Mouse (Mus musculus) lung, postnatal 14 days (tissue): ENCODE measurements around the gene Rmi1.
"Not testable (repeated sequence)": the region's sequence is repeated elsewhere in the genome, so short reads cannot be mapped to it uniquely, and the experiment has no call there.

Source experiments
- DNase-seq: peaks from one replicate; pipeline ENCODE4 v3.0.0; 2021

The Rmi1 gene

DNA sequence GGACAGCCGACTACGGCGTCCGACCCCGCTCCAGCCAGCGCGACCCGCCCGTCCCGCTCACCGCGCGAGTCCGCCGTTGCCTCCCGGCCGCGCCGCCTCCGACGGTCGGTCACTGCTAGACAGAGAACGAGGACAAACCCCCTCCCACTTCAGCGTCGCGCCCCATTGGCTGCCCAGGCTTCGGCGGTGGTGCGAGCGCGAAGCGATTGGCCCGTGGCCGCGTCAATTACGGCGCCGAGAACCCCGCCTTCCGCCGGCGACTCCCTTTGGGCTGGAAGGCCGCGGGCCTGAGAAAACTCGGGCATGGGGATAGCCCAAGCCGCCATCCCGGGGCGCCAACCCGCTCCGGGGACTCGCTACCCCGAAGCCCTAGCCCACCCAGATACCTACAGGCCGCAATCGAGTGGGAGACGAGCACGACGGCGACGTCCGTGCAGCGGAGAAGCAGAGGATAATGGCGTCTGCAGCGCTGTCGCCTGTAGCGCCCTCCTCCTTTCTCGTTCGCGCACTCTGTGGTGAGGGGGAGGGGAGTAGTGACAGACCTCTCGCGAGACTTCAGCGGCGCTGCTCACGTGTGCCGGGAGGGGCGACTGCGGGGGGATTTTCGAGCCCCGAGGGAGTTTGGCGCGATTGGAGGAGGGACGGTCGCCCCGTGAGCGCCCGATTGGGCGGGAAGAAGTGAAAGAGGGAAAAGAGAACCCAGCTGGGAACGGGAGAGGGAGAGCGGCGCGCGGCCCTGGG is at the start of gene Rmi1:
TSS of gene Rmi1 (plus strand) at position 246 of the 741 bp plus-strand sequence.
- DNase-seq = peak; percentile 99

DNA sequence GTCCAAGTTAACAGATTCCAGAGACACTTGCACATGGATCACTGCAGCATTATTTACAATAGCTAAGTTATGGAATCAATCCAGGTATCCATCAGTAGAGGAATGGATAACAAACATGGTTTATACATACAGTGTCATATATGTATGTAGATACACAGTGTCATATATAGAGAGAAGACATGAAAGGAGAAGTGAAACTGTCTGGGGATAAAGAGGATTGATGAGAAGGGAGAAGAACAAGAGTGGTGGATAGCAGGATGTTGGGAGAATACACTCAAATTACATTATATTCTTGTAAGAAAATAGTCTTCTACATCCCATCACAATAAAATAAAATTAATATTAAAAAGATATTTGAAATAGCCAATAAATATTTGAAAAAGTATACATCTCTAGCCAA is 49.1 kb upstream of the Rmi1 start:
- no peak for DNase-seq

DNA sequence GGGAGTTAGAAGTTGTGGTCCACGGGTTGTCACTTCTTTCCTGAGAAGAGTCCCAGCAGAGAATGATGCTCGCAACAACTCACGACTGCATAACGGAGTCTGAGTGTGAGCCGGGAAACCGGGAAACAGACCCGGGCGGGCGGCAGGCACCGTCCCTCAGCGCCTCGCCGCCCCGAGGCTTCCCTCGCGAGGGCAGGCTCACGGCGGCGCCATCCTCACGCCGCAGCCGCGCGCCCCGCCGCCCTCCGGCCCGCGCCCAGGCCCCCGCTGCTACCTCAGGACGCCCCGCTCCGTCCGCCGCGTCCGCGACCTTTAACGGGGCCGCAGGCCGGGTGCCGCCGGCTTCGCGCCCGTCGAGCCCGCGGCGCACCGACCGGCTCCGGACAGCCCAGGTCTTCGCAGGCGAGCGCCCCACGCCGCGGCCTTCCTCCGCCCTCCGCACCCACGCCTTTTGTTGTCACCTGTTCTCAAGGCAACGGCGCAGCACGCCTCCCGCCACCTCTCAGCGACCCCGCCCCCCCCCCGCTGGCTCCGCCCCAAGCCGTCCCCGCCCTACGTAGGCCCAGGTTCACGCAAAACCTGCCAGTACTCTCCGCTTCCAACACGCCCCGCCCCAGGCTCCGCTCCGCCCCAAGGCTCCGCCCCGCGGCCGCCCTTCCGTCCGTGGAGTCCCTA is 43.3 kb upstream of the Rmi1 start, which contains the start of gene Kif27:
TSS of gene Kif27 (minus strand) at position 494 of the 675 bp plus-strand sequence.
- DNase-seq = peak; percentile 85

DNA sequence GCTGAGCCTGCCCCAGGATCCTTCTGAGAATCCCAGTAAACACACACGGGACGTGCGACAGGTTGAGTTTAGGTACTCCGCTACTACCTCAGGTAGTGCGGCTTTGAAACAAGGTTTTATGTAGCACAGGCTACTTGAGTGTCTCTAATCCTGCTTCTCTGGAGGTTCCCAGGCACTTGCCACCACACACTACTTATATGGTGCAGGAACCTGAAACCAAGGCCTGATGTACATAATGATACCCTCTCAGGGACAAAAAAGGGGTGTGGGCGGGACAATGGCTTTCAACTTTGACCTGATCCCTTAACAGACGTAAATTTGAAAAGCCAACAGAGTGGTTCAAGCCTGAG is 42.8 kb upstream of the Rmi1 start:
- DNase-seq = peak; percentile 8

DNA sequence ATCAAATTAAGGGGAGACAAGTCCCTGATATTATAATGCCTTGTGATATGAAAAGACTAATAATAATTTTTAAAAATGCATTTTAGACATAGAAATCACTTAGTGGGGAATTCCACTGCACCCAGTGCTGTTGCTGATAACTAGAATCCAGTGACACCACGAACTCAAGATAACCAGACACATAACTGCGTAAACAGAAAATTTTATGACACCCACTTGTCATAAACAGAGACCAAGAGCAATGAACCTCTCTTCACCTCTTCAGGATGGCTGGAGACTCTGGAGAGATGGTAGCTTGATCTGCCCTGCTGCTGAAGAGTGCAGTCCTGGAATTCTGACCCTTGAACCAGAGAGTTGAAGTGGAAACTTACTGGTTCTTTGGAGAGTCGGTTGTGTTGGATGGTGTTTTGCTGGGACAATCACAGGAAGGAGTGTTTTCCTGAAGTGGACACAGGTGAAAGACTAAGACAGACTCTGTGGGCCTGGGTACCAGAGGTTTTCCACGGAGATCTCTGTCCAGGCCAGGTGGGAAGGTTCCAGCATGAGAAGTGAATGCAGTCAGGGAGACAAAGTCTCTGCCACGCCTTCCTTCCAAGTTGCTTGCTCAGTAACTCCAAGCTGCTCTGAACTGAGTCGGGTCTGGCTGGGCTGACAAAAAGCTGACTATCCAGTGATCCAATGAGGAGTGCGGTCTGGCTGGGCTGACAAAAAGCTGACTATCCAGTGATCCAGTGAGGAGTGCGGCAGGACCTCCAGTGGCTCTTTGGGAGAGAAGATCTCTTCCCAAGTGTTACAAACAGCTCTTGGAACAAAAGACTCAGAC is 37.5 kb upstream of the Rmi1 start:
- DNase-seq = no peak

DNA sequence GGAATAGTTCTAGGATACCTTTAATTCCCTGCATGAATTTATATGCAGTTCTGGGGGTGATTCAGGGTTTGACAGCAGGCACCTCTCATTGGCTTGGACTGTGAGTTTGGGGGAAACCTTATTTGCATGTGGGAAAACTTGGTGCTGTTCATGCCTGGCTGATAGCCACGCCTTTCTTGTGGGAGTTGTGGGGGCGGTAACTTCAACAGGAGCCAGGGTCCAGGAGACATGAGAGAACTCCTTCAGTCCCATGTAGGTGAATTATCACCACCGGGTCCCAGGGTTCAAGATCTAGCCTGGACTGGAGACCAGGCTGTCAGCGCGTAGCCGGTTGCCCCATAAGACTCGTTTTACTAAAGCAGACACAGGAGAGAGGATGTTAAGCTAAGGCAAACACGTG is 36.9 kb upstream of the Rmi1 start:
- DNase-seq = not testable (repeated sequence)

DNA sequence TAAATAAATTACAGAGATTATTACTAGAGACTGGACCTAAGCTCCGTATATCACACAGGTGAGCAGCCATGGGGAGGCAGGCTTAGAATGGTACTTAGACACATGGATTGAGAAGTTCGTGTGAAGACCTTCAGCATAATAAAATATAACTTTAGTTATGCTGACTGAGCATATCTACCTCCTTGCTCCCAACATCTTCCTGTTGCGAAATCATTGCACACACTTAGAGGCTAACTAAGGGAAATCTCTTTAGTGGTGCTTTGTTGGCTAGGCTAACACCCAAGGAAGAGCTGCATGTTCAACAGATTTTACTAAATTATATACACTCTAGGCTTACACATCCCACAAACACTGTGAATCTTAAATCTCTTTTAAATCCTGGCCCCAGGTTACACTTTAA is 35.7 kb upstream of the Rmi1 start:
- DNase-seq = no peak

DNA sequence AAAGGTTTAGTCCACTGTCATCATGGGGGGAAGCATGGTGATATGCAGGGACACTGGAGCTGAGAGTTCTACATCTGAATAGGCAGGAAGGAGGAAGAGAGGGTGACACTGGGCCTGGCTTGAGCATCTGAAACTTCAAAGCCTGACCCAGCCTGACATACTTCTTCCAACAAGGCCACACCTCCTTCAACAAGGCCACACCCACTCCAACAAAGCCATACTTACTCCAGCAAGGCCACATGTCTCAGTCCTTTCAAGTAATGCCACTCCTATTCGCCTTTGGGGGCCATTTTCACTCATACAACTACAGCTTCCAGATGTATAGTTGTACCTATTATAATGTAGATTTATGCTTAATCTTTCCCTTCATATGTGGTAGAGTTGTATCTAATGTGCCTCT is 34.4 kb upstream of the Rmi1 start:
- no peak for DNase-seq

DNA sequence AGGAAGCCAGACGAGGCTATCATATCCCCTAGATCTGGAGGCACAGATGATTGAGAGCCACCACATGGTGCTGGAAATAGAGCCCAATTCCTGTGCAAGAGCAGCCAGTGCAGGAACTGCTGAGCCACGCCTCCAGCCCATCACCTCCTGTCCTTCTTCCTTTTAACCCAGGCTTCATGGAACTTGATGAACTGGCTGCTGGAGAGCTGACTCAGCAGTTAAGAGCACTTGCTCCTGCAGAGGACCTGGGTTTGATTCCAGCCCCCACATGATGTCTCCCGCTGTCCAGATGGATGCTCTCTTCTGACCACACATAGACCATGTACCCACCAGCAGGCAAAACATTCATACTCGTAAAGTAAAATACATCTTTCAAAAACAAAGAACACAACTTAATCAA is 33.2 kb upstream of the Rmi1 start:
- DNase-seq = no peak

DNA sequence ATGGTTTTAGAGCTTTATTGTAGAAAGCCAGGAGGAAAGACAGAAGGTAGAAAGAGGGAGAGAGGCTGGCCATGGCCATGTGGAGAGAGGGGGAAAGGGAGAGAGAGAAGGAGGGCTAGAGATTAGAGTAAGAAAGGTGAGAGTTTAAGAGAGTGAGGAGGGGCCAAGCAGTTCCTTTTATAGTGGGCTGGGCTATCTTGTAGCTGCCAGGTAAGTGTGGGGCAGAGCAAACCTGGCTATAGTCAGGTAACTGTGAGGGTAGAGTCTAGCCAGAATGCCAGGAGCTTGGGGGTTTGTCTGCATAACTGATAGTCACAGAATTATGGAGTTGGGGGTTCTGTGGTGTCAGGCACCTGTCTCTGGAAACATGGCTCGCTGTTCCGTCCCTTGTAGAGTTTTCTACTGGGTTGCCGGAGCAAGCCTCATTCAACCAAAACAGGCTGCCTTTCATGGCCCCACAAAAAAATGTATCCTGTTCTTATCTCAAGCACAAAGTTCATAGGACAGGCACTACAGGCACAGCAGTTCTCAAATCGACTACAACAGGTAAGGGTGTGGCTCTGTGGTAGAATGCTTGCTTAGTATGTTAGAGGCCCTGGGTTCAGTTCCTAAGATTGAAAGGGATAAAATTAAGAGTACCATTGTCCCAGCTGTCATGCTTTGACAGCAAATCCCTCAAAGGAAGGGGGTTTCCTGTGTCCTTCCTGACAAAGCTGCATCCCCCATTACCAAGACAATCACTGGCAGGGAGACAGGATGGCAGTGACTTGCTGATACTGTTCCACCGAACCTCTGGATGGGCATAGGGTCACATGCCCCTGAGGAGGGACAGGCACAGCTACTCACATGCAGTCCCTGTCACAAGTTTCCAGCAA is 29.5 kb upstream of the Rmi1 start:
- DNase-seq = peak; percentile 12

DNA sequence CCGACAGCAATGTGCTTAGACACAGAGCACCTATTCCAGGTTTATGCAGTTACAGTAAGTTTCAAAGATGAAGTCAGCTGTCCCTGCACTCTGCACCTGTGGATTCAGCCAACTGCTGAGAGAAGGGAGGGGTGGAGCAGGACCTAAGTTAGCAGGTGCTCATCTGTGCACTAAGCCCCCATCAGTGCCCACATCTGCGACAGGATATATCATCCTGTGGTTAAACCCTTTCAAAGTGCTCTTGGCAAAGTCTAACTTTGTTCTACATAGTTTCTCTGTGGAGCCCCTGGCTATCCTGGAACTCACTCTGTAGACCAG is 28.9 kb upstream of the Rmi1 start:
- no peak for DNase-seq

DNA sequence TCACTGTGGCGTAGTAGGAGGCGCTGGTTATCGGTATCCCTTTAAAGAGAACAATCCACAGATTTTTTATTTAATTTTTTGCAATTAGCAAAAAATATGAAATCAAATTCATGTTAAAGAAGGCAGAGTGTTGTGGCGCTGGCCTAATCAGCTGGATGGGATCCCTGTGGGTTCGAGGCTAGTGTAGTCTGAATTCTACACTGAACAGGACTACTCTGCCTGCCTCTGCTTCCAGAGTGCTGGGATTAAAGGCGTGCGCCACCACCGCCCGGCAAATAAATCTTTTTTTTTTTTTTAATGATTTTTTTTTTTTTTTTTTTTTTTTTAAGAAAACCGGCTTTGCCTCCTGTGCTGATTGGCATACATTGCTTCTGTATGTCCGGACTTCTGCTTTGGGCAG is 17.7 kb upstream of the Rmi1 start:
- no peak for DNase-seq

DNA sequence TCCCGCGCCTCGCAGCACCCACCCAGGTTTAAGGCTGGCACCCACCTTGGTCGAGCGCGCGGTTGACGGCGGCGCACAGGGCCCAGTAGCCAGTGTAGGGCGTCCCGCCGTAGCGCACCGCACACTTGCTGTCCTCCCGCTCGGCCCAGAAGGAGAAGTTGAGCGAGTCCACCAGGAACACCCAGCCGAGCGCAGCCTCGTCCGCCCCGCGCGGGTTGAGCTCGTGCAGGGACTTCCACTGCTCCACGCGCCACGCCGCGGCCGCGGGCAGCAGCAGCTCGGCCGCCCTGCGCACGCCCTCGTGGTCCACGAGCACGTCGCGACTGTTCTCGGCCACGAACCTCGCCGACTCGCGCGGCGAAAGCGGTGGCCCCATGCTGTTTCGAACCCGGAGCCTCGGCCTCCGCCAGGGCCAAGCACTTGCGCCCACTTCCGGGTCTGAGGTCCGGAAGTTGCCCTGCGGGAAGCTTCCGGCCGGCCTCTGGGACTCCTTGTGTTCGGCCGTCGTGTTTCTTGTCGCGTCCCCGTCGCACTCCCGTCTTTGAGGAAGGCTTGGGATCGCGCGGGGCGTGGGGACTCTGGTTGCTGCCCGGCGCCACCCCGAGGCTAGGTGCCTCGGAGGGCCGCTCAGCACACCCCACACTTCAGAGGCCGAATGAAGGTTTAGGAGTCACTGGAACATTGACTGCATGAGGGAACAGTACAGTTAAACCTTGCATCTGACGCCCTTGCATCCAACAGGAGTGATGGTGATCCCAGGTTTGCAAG is 17.1 kb upstream of the Rmi1 start, which contains the start of gene 2210016F16Rik:
TSS of gene 2210016F16Rik (minus strand) at position 447 of the 768 bp plus-strand sequence.
- DNase-seq = peak; percentile 71

DNA sequence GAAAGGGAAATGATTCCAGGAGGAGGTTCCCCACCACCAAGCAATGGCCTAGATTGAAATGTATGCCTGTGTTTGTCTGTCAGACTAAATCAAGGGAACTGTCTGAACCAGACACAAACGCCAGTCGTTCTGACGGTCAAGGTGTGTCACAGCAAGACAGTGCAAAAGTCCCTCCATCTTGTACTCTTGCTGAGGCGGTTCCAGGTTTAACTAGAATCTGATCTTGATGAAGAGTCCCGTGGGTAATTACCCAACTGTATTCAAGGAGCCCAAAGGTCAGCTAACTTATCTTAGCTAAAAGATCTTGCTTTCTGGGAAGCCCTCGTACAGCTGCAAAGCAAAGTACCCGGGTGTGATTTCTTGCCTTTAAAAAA is 16.5 kb upstream of the Rmi1 start:
- no peak for DNase-seq

DNA sequence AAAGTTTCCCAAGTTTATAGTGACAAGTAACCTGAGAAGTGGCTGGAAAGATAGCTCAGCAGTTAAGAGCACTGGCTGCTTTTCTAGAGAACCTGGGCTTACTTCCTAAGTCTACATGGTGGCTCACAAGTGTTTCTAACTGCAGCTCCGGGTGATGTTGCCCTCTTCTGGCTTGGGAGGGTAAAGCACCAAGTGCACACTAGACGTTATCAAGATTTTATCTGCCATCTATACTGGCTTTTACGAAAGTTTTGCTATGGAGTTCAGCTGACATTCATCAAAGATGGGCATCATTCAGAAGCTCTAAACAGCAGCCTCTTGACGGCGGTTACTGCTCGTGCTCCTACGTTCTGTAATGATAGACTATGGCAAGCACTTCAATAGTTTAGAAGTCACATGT is 14.1 kb upstream of the Rmi1 start:
- DNase-seq = peak; percentile 80

DNA sequence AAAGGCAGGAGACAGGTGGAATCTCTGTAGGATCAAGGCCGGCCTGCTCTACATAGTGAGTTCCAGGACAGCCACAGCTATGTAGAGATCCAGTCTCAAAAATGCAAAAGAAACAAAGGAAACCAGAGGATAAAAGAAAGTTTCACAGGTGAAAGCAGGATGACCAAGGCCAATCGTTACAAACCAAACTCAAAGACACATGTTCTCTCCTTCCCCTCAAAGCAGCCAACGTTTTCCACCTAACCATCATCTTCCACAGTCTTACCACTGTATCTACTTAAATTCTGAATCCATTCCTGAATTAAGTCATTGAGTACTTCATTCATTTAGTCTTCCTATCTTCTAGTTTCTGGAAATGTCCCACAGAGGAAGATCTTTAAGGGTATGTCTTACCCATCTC is 13.7 kb upstream of the Rmi1 start:
- no peak for DNase-seq

DNA sequence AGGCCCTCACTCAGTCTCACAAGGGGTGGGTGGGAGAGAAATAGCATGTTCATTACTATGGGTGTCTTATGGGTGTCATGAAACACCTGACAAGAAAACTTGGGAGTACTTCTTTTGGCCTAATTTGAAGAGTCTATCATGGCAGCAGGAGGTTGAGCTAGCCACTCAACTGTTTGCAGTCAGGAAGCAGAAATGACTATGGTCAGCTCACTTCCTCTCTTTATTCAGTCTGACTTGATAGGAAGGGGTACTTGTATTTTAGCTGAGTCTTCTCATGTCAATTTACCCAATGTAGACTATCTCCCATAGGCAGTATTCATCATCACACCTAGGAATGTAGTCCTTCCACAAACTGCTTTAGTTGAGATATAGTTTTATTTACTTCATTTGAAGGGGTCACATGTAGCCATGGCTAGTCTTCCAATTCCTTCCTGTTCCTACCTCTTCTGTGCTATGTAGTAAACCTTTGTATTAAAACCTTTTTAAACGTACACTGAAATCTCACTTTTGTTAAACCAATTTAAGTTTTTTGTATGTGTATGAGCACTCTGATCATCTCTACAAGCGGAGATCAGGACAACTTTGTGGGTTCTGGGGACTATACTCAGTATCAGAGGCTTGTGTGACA is 12.6 kb upstream of the Rmi1 start:
- no peak for DNase-seq

DNA sequence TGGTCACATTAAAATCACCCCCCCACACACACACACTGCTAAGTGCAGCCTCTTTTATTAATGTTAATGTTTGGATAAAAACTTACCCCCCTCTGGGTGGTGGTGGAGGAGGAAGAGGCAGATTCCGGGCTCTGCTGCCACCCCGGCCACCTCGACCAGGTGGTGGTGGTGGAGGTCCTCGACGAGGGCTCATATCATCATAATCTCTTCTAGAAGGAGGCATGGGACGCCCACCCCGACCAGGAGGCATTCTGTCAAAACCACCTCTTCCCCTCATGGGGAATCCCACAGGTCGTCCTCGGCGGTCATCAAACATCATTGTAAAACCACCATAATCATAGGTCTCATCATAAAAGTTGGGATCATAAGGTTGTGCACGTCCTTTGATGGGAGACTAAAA is 7.7 kb upstream of the Rmi1 start:
- DNase-seq = not testable (repeated sequence)

DNA sequence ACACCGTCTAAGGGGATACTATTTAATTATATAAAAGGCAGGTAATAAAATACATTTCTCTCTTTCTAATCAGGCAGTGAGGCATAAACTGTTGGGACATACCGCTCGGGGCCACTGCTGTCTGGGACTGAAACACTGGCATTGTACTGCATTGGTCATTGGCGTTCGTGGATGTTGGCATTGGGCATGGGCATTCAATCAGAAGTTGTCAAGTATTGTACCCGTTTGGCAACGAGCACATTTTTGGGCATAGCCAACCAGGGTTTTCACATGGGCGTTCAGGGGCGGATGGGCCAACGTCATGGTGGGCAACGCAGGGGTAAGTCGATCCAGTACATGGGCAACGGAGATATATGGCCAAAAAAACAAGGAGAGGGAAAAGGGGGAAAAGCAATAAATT is 4.4 kb upstream of the Rmi1 start:
- no peak for DNase-seq

DNA sequence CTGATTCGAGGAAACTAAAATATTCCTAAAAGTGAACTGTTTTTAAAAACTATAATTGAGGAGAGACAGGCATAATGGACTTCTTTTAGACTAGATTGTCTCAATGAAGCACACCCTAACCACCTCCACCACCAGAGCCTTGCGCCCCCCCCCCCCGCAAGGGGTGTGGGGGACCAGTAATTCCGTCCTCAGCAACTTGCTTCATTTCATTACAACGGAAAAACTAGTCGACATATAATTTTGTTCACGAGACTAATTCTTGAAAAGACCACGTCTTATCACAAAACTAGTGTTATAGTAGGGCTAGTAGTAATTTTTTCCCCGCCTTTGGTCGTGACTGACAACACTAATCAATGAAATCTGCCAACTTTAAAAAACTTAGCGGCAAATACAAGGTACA is 1.5 kb upstream of the Rmi1 start:
- DNase-seq = no peak

DNA sequence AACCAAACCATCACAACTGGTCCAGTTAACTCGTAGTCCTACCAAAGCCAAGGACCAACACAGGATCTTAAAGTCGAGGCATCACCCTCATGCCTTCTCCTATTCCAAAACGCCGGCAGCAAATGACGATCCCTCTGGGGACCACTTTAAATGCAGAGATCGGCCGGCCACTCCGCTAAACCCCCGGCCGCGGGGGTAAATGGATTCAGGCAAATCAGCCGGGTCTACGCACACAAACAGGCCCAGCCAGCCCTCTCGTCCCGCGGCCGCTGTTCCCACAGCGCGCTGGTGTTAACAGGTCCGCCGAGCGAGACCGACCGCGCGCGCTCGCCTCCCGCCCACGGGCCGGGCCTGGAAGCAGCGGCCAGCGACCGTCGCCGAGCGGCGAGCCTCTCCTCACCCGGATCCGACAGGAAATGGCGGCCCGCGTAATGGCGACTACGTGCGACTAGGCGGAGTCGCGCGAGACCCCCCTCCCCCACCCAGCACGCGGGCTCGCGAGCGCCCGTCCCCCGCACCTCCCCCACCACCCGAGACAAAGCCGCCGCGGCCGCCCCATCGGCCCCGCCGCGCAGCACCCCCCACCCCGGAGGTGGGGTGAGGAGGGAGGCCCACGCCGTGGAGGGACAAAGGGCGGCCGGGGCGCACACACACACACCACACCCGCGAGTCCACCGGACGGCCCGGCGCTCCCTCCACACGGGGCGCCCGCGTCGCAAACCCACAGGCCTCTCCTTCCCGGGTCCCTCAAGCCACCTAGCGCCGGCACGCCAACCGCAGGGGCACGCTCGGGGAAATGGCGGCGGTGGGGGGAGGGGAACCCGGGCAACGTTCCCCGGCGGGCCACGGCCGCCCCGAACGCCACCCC is 679 bp upstream of the Rmi1 start:
- DNase-seq = peak; percentile 82
